Mouse (Mus musculus) lung, embryonic 14.5 days (tissue): Measurements from ENCODE around the gene Ggn. TPM values are rescaled to one million over a fixed set of nuclear protein-coding genes. Genes with fewer than 3 reads are reported as not detected.

Source experiments
- ATAC-seq: fragments of 200-750 bp; cut with Nextera tagmentation; 2 replicates; pipeline ENCODE4 v1.8.0; 2017; ENCODE audit warnings: mild to moderate bottlenecking, moderate TSS enrichment, moderate library complexity; ENCODE audit not compliant: insufficient read depth
- DNase-seq: peaks from one replicate; pipeline ENCODE4 v3.0.0-alpha.2; 2015
- H3K27ac ChIP-seq: fragments of 300-500 bp; sonication (generic); 2 replicates; pipeline ENCODE4 v1.5.1; 2014; ENCODE audit warnings: low read depth, mild to moderate bottlenecking, moderate library complexity
- H3K27me3 ChIP-seq: fragments of 300-500 bp; sonication (generic); 2 replicates; pipeline ENCODE4 v1.6.1; 2014; ENCODE audit warnings: low read length, control low read depth; ENCODE audit not compliant: insufficient read depth
- H3K36me3 ChIP-seq: fragments of 300-500 bp; sonication (generic); 2 replicates; pipeline ENCODE4 v1.6.1; 2014; ENCODE audit warnings: control low read depth; ENCODE audit not compliant: insufficient read depth
- H3K4me1 ChIP-seq: fragments of 300-500 bp; sonication (generic); 2 replicates; pipeline ENCODE4 v1.6.1; 2014; ENCODE audit warnings: antibody characterized with exemption, control low read depth; ENCODE audit not compliant: insufficient read depth
- H3K4me2 ChIP-seq: fragments of 300-500 bp; sonication (generic); 2 replicates; pipeline ENCODE4 v1.6.1; 2014; ENCODE audit warnings: mild to moderate bottlenecking
- H3K4me3 ChIP-seq: fragments of 300-500 bp; sonication (generic); 2 replicates; pipeline ENCODE4 v1.5.1; 2014; ENCODE audit warnings: low read depth, low read length
- H3K9ac ChIP-seq: fragments of 300-500 bp; sonication (generic); 2 replicates; pipeline ENCODE4 v1.6.1; 2014
- H3K9me3 ChIP-seq: fragments of 300-500 bp; sonication (generic); 2 replicates; pipeline ENCODE4 v1.6.1; 2016; ENCODE audit warnings: low read depth, low read length, control low read depth
- CTCF ChIP-seq: IDR thresholded peaks from 2 replicates; pipeline ENCODE4 v1.5.1; 2016; ENCODE audit warnings: antibody characterized with exemption, low read depth
- WGBS: fragments of 180-500 bp; shearing (Covaris S2); extraction: QIAGEN DNeasy Blood & Tissue Kit; methylation state at CpG from one replicate; pipeline ENCODE4 v1.1.7; 2014; 5-methylcytosine and 5-hydroxymethylcytosine counted together
- polyA plus RNA-seq: library from polyadenylated mRNA; unstranded; fragments of >200 nt; fragmentation: Nextera tagmentation; extraction: Ambion mirVana; gene quantifications from 2 replicates; pipeline ENCODE4 v1.2.1, GENCODE M21; 2014

Ggn gene
- polyA plus RNA-seq, 1 experiment from 2014 or later, result 0.17 TPM

DNA sequence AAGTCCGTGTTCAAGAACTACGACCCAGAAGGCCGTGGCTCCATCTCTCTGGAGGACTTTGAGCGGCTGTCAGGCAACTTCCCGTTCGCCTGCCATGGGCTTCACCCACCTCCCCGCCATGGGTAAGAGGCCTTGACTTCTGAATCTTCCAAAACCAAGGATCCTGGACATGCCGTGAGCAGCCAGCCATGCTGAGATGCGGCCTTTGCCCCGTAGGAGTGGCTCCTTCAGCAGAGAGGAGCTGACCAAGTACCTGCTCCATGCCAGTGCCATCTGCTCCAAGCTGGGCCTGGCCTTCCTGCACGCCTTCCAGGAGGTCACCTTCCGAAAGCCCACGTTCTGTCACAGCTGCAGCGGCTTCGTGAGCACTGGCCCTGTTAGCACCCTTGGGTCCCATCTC is 21.2 kb upstream of the Ggn start:
- TF ChIP-seq CTCF, result no peak
- 90% methylated on average over 15 of the region's 15 CpGs for WGBS

GRCm38 (mm10) chr7:29151486-29151885 is 18.5 kb upstream of the Ggn start:
- no peak for DNase-seq
- Histone ChIP-seq H3K4me1 (0 out of 2 replicates have a peak, but pooled peaks cover 2% of the 10 kb centered on the region), H3K27ac (no peak overlapping the region), H3K36me3 (no peaks in the 10 kb centered on the region), H3K9ac (no peak overlapping the region), H3K9me3 (no peaks in the 10 kb centered on the region), H3K27me3 (no peaks in the 10 kb centered on the region), H3K4me3 (no peak overlapping the region), H3K4me2 (no peak overlapping the region)
- no peak for ATAC-seq
- no peak for TF ChIP-seq CTCF
- 56% methylated on average over 10 of the region's 10 CpGs for WGBS

More for the DNA sequence above, 21.2 kb upstream of the Ggn start:
- H3K9me3 ChIP-seq, result no peaks in the 10 kb centered on the region
- H3K9ac ChIP-seq, result no peak overlapping the region
- H3K4me1 ChIP-seq, result no peaks in the 10 kb centered on the region
- ATAC-seq (no peak), DNase-seq (no peak)
- H3K36me3 ChIP-seq, result no peaks in the 10 kb centered on the region
- no peaks in the 10 kb centered on the region for H3K27me3 ChIP-seq
- no peak overlapping the region for H3K27ac ChIP-seq
- H3K4me3 ChIP-seq, result no peak overlapping the region
- no peak overlapping the region for H3K4me2 ChIP-seq

GRCm38 (mm10) chr7:29154018-29154720 is 15.8 kb upstream of the Ggn start:
- 93% methylated on average over 14 of the region's 14 CpGs for WGBS
- 0 out of 2 replicates have a peak, but pooled peaks cover 3% of the 10 kb centered on the region for H3K4me1 ChIP-seq
- no peak overlapping the region for H3K4me3 ChIP-seq
- no peak overlapping the region for H3K27ac ChIP-seq
- peak; percentile 17; the same call in 1 of the 2 replicates for TF ChIP-seq CTCF
- DNase-seq, result no peak
- no peaks in the 10 kb centered on the region for H3K36me3 ChIP-seq
- H3K9ac ChIP-seq, result no peak overlapping the region
- ATAC-seq, result no peak
- H3K9me3 ChIP-seq, result no peaks in the 10 kb centered on the region
- H3K4me2 ChIP-seq, result no peak overlapping the region
- H3K27me3 ChIP-seq, result peaks cover 13% of the 10 kb centered on the region

DNA sequence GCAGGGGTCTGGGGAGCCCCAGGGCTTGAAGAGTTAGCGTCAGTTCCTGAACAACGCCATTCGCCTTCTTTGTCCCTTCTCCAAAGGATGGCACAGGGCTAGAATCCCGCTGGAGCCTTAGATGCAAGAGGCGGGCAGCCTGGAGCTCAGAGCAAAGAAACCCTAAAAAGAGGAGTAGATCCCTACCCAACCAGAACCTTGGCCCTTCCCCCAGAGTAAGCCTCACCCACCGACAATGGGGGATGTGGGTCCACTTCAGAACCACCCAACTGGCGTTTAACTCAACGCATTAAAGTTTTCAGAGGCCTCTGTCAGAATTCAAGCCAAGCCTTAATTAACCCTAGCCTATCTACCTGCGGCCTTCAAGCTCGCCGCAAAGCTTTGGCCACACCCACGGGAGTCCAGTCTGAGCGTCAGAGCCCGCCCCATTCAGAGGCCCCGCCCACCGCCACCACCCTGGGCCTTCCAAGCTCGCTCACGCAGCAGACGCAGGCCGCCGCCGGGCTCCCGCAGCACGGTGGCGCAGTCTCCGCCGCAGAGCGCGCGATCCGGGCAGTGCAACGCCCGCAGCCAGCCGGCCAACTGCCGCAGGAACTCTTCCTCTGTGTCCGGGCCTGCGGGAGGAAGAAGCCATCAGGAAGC is 14.7 kb upstream of the Ggn start:
- H3K4me1 ChIP-seq, result 0 out of 2 replicates have a peak, but pooled peaks cover 3% of the 10 kb centered on the region
- peaks cover 19% of the 10 kb centered on the region for H3K27me3 ChIP-seq
- H3K9ac ChIP-seq, result peak overlapping the region; percentile 70
- H3K27ac ChIP-seq, result peak overlapping the region; percentile 84
- DNase-seq (peak; percentile 92), ATAC-seq (peak; percentile 93)
- peak overlapping the region; percentile 80 for H3K4me3 ChIP-seq
- H3K4me2 ChIP-seq, result peak overlapping the region; percentile 97
- no peaks in the 10 kb centered on the region for H3K9me3 ChIP-seq
- no peaks in the 10 kb centered on the region for H3K36me3 ChIP-seq
- 7% methylated on average over 37 of the region's 37 CpGs for WGBS
- TF ChIP-seq CTCF, result no peak

- peak; percentile 52 for TF ChIP-seq CTCF
- Histone ChIP-seq H3K27ac (peak within 1 kb of the TSS; percentile 84), H3K9me3 (no peaks in the 10 kb centered on the region), H3K4me3 (peak within 1 kb of the TSS; percentile 80), H3K4me1 (0 out of 2 replicates have a peak, but pooled peaks cover 3% of the 10 kb centered on the region), H3K4me2 (peak within 1 kb of the TSS; percentile 97), H3K9ac (peak within 1 kb of the TSS; percentile 70), H3K36me3 (no peaks in the 10 kb centered on the region), H3K27me3 (peaks cover 19% of the 10 kb centered on the region)
- peak; percentile 85 for ATAC-seq
- DNase-seq, result peak; percentile 90
- WGBS, result 3% methylated on average over 67 of the region's 68 CpGs
Observed at GRCm38 (mm10) chr7:29155838-29156782, 13.9 kb upstream of the Ggn start, which contains the start of gene Fam98c. TSS of gene Fam98c (minus strand) at chr7:29156234.

DNA sequence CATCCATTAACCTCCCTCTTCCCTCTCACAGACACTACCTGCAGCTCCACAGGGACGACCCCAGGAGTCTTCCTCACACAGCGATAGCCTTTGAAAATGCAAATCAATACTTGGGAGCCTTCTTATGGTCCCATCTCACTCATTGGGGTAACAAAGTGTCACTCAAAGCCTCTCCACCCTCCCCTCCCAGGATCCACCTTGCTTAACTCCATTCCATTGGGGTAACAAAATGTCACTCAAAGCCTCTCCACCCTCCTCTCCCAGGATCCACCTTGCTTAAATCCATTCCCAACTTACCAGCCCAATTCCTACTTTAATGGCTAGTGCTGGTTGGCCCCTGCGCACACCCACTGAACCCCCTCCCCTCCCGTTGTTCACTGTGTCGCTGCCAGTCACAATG is 11.7 kb upstream of the Ggn start:
- 4% methylated on average over 5 of the region's 5 CpGs for WGBS
- Histone ChIP-seq H3K9me3 (no peaks in the 10 kb centered on the region), H3K4me1 (0 out of 2 replicates have a peak, but pooled peaks cover 3% of the 10 kb centered on the region), H3K4me2 (no peak overlapping the region), H3K27me3 (peaks cover 19% of the 10 kb centered on the region), H3K27ac (no peak overlapping the region), H3K9ac (no peak overlapping the region), H3K36me3 (no peaks in the 10 kb centered on the region), H3K4me3 (no peak overlapping the region)
- ATAC-seq (no peak), DNase-seq (no peak)
- TF ChIP-seq CTCF, result no peak
